Mouse (Mus musculus) bone marrow, adult 2 months (tissue): ENCODE data around the gene Drosha.

Experiments
- CTCF ChIP-seq: fragments of 200-500 bp; IDR thresholded peaks from 2 replicates; pipeline ENCODE4 v1.5.1; 2011; ENCODE audit warnings: low read length, control low read depth; ENCODE audit not compliant: control insufficient read depth, insufficient read depth
- POLR2A ChIP-seq: fragments of 200-500 bp; IDR thresholded peaks from 2 replicates; pipeline ENCODE4 v1.6.1; 2011; ENCODE audit warnings: low read depth, mild to moderate bottlenecking, control low read depth, low read length, borderline replicate concordance; ENCODE audit not compliant: control insufficient read depth

GRCm38 (mm10) chr15:12812646-12813045, 12.0 kb upstream of the Drosha start:
- TF ChIP-seq POLR2A (no peak), CTCF (no peak)
